ENCODE assay signal across 8 mouse cellular contexts in the genomic region with DNA sequence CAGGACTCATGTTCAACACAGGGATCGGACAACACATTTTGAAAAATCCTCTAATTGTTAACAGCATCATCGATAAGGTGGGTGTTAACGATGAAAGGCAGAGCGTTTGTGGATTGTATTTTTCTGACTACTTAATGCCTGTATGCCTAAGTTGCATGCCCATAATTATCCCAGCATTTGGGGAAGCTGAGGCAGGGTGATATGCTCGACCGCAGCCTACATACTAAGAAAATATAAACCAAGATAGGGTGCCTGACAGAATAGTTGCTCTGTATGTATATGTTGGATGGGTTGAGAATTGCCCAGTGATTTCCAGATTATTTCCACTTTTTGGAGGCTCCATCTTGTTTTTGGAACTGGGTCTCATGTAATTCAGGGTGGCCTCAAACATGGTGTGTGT. TPM values are rescaled to one million over a fixed set of nuclear protein-coding genes. Genes with fewer than 3 reads are reported as not detected.
DNase-seq lines count a peak whose midpoint lies in the region; ATAC-seq and TF ChIP-seq lines count a peak whose summit lies in the region.

No protein-coding gene starts in this region.

- TF ChIP-seq CTCF in E14TG2a.4 (conservative IDR thresholded peaks at IDR 0.05; ENCODE audit: low read length), result no peak
- TF ChIP-seq CTCF in liver, postnatal 0 days (IDR thresholded peaks at IDR 0.05; ENCODE audit: low read depth), result no peak

- peaks cover 3% of the 10 kb centered on the region; the same call in 1 of the 2 replicates for H3K36me3 ChIP-seq in heart, embryonic 11.5 days (ENCODE audit: control insufficient read depth, insufficient read depth, low read length)
- peaks cover 42% of the 10 kb centered on the region for H3K36me3 ChIP-seq in E14TG2a.4 (ENCODE audit: insufficient read depth, low read length)
- H3K36me3 ChIP-seq in heart, embryonic 16.5 days (ENCODE audit: control insufficient read depth, insufficient read depth), result peaks cover 14% of the 10 kb centered on the region
- peaks cover 22% of the 10 kb centered on the region for H3K36me3 ChIP-seq in liver, postnatal 0 days (replicated peaks; ENCODE audit: insufficient read depth, low read length)

- no peaks in the 10 kb centered on the region for H3K27me3 ChIP-seq in heart, embryonic 11.5 days (ENCODE audit: control insufficient read depth, insufficient read depth, low read length)
- no peaks in the 10 kb centered on the region for H3K27me3 ChIP-seq in E14TG2a.4 (ENCODE audit: insufficient read depth, low read length)
- H3K27me3 ChIP-seq in heart, embryonic 16.5 days (ENCODE audit: control insufficient read depth, insufficient read depth, low read length), result no peaks in the 10 kb centered on the region
- no peaks in the 10 kb centered on the region for H3K27me3 ChIP-seq in liver, postnatal 0 days (ENCODE audit: insufficient read depth, low read length)

- peak overlapping the region; percentile 85; the same call in 1 of the 2 replicates for H3K27ac ChIP-seq in heart, embryonic 11.5 days (ENCODE audit: low read depth, low read length)
- H3K27ac ChIP-seq in heart, embryonic 16.5 days (ENCODE audit: low read length), result peak overlapping the region; percentile 77; the same call in 1 of the 2 replicates
- no peak overlapping the region for H3K27ac ChIP-seq in liver, postnatal 0 days (ENCODE audit: low read depth)

- 3% methylated on average over 6 of the region's 6 CpGs for WGBS in heart, embryonic 11.5 days (ENCODE audit: insufficient replicate concordance)
- 4% methylated on average over 6 of the region's 6 CpGs for WGBS in heart, embryonic 16.5 days
- WGBS in liver, postnatal 0 days (ENCODE audit: insufficient replicate concordance), result 5% methylated on average over 6 of the region's 6 CpGs

- no peak for DNase-seq in heart, postnatal 25 days (ENCODE audit: low spot score)
- no peak for DNase-seq in liver, postnatal 0 days
- no peak for DNase-seq in cerebellum, adult 8-10 months
- no peak for DNase-seq in adrenal gland, adult (ENCODE audit: inconsistent age in 2 of 2, low spot score in 1 of 2)
- no peak for DNase-seq in layer of hippocampus, adult 9-10 months (ENCODE audit: low spot score)

- ATAC-seq in heart, embryonic 11.5 days (replicated peaks; ENCODE audit: insufficient number of reproducible peaks, low FRiP score, low TSS enrichment), result no peak
- ATAC-seq in heart, embryonic 16.5 days (replicated peaks; ENCODE audit: extremely low read depth, insufficient read depth, low FRiP score), result no peak
- ATAC-seq in liver, postnatal 0 days, result no peak

- intact Hi-C loops in heart, postnatal 25 days (cut with DNase I), result loop anchor here (5.0 to 10.0 kb wide), 3 partner anchors 75 to 1097 kb away; a partner anchor contains a TSS

- H3K4me1 ChIP-seq in heart, embryonic 11.5 days (ENCODE audit: control insufficient read depth, insufficient read depth, low read length), result peaks cover 8% of the 10 kb centered on the region
- H3K4me1 ChIP-seq in E14TG2a.4 (replicated peaks; ENCODE audit: low read depth, low read length), result peaks cover 36% of the 10 kb centered on the region
- peaks cover 14% of the 10 kb centered on the region for H3K4me1 ChIP-seq in heart, embryonic 16.5 days (ENCODE audit: control insufficient read depth, insufficient read depth, low read length)
- H3K4me1 ChIP-seq in liver, postnatal 0 days (ENCODE audit: insufficient read depth), result peaks cover 10% of the 10 kb centered on the region; the same call in 1 of the 2 replicates

- H3K9ac ChIP-seq in heart, embryonic 11.5 days (ENCODE audit: low read depth, low read length), result peak overlapping the region; percentile 76
- H3K9ac ChIP-seq in heart, embryonic 16.5 days (ENCODE audit: low read length), result peak overlapping the region; percentile 88
- peak overlapping the region; percentile 96 for H3K9ac ChIP-seq in liver, postnatal 0 days (replicated peaks)

- H3K9me3 ChIP-seq in heart, embryonic 11.5 days (replicated peaks; ENCODE audit: control insufficient read depth, low read length), result no peaks in the 10 kb centered on the region
- H3K9me3 ChIP-seq in E14TG2a.4 (ENCODE audit: low read length), result no peaks in the 10 kb centered on the region
- no peaks in the 10 kb centered on the region for H3K9me3 ChIP-seq in heart, embryonic 16.5 days (replicated peaks; ENCODE audit: control insufficient read depth, low read length)
- no peaks in the 10 kb centered on the region for H3K9me3 ChIP-seq in liver, postnatal 0 days (ENCODE audit: low read length)

- no peak for TF ChIP-seq EP300 in liver, postnatal 0 days (IDR thresholded peaks at IDR 0.05; ENCODE audit: low read depth)

- H3K4me3 ChIP-seq in heart, embryonic 11.5 days (ENCODE audit: low read depth, low read length), result peak overlapping the region; percentile 62
- H3K4me3 ChIP-seq in E14TG2a.4 (replicated peaks; ENCODE audit: low read length), result peak overlapping the region; percentile 99
- peak overlapping the region; percentile 84 for H3K4me3 ChIP-seq in heart, embryonic 16.5 days (ENCODE audit: low read length)
- peak overlapping the region; percentile 98 for H3K4me3 ChIP-seq in liver, postnatal 0 days (ENCODE audit: low read depth, low read length)

- H3K4me2 ChIP-seq in heart, embryonic 11.5 days, result peak overlapping the region; percentile 83
- H3K4me2 ChIP-seq in heart, embryonic 16.5 days (ENCODE audit: low read depth, low read length), result peak overlapping the region; percentile 82
- H3K4me2 ChIP-seq in liver, postnatal 0 days (ENCODE audit: low read depth, low read length), result peak overlapping the region; percentile 84

RNA-seq across cellular contexts. Expression of a gene that starts 0.7 kb away (rescaled TPM):
- 37.6 and 41.1 TPM in 2 replicates for polyA plus RNA-seq in heart, embryonic 11.5 days (2014; fragmentation: Nextera tagmentation; extraction: Ambion mirVana)
- total RNA-seq in heart, postnatal 25 days (2021), result 1 to 10 TPM; 7.3 to 7.6 TPM
- 24.5 and 25.2 TPM in 2 replicates for polyA plus RNA-seq in heart, embryonic 16.5 days (2015; fragmentation: Nextera tagmentation; extraction: Ambion mirVana)
- 9.4 and 10.1 TPM in 2 replicates for polyA plus RNA-seq in liver, postnatal 0 days (2015; fragmentation: Nextera tagmentation; extraction: Ambion mirVana)

RNA-seq across cellular contexts. Expression of a gene that starts 10.8 kb away (rescaled TPM):
- 76.3 and 90.9 TPM in 2 replicates for polyA plus RNA-seq in heart, embryonic 11.5 days (2014; fragmentation: Nextera tagmentation; extraction: Ambion mirVana)
- 10 to 100 TPM; 20.8 to 22.2 TPM for total RNA-seq in heart, postnatal 25 days (2021)
- 56.1 and 61.5 TPM in 2 replicates for polyA plus RNA-seq in heart, embryonic 16.5 days (2015; fragmentation: Nextera tagmentation; extraction: Ambion mirVana)
- 16.0 and 17.1 TPM in 2 replicates for polyA plus RNA-seq in liver, postnatal 0 days (2015; fragmentation: Nextera tagmentation; extraction: Ambion mirVana)
